Mouse (Mus musculus): Measurements from ENCODE around the gene Shq1.

Shq1 gene

DNA sequence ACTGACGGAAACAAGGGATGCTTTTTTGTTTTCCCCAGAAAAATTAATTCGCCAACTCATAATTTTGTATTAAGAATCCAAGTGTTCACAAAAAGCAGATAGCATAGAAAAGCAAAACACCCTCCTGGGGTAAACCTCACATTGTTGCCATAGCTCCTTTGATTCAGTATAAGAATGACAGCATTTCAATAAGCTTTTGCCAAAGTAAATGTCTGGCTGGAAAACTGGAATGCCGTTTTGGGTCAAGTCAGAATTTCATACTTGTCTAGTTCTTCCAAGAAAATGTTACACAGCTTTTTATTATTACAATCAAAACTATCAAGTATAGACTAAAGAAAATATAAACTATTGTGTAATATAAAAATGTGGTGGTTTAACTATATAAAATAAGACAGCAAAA is 61.7 kb downstream of the Shq1 start:
- in situ Hi-C loops (cut with MboI; ENCODE audit: low sequenced_read_pairs), result no loop called here

DNA sequence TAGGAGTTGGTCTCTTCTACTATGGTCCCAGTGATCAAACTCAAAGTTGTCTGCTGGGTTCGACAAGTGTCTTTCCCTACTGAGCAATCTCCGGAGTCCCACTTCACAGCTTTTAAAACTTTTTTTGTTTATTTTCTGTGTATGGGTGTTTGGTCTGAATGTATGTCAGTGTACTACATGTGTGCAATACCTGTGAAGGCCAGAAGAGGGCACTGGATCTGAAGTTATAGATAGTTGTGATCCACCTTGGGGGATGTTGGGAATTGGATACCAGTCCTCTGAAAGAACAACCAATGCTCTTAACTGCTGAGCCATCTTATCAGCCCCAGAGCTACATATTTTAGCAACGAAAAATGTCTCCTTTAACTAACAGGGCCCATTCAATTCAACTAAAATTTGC is 62.5 kb downstream of the Shq1 start:
- in situ Hi-C loops (cut with MboI; ENCODE audit: low sequenced_read_pairs), result no loop called here

GRCm38 (mm10) chr6:100606805-100607204 is 64.2 kb downstream of the Shq1 start:
- in situ Hi-C loops (cut with MboI; ENCODE audit: low sequenced_read_pairs), result no loop called here

DNA sequence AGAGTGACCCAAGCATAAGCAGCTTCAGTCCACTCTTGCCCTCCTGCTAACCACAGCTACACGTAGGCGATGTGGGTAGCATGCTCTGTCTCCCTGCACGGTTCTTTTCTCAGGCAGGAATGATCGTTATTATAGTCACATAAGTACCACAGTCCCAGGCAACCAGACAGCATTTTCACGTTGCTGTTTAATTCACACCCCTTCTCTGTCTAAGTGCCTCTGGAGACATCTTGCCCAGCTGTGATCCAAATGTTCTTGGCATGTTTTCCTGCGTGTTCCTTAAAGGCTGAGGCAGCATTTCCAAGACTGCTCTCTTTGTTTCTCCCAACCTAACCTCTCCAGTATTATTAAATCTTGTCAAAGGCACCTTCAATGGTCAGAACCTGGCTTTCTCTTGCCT is 67.3 kb downstream of the Shq1 start:
- in situ Hi-C loops (cut with MboI; ENCODE audit: low sequenced_read_pairs), result no loop called here

GRCm38 (mm10) chr6:100601634-100602033 is 69.3 kb downstream of the Shq1 start:
- in situ Hi-C loops (cut with MboI; ENCODE audit: low sequenced_read_pairs), result no loop called here

GRCm38 (mm10) chr6:100593857-100594256 is 77.1 kb downstream of the Shq1 start:
- in situ Hi-C loops (cut with MboI; ENCODE audit: low sequenced_read_pairs), result no loop called here

GRCm38 (mm10) chr6:100592991-100593390 is 78.0 kb downstream of the Shq1 start:
- in situ Hi-C loops (cut with MboI; ENCODE audit: low sequenced_read_pairs), result no loop called here

- in situ Hi-C loops (cut with MboI; ENCODE audit: low sequenced_read_pairs), result no loop called here
These were observed 80.4 kb downstream of the Shq1 start for GRCm38 (mm10) chr6:100590602-100591001.

- in situ Hi-C loops (cut with MboI; ENCODE audit: low sequenced_read_pairs), result no loop called here
These were observed 82.1 kb downstream of the Shq1 start for GRCm38 (mm10) chr6:100588876-100589275.

- in situ Hi-C loops (cut with MboI; ENCODE audit: low sequenced_read_pairs), result no loop called here
These were observed 84.2 kb downstream of the Shq1 start for GRCm38 (mm10) chr6:100586758-100587157.

DNA sequence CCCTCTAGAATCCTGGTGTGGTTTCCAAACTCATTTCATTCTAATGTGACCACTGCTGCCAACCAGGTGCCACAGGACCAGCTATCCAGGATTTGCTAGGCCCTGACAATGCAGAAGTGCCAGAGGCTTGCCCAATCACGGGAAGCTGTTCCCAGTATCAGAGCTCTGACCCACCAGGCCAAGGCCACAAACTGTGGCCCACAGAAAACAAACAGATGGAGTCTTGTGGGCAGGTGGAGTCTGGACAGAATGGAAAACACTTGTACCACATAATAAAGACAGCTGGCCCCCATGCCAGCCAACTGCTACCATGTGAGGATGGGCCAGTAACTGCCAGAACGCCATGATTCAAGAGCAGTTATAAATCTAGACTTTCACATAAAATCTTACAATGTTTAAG is 89.0 kb downstream of the Shq1 start:
- in situ Hi-C loops (cut with MboI; ENCODE audit: low sequenced_read_pairs), result no loop called here

DNA sequence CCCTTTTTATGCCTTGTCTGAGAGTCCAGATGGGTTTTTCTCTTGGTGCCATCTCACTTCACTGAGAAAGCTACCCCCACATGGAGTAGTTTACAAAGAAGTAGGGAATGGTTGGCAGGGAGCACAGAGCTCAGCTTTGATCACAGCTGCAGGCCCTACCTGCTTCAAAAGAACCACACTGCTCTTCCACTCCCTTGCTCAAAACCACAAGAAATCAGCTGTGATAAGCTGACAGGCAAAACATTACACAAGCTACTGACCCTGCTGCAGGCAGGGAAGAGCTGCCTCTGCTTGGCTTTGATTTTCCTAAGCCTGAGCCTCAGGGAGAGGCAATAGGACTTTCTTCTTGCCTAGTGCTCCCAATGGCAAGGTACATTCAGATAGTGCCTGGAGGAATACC is 89.9 kb downstream of the Shq1 start:
- in situ Hi-C loops (cut with MboI; ENCODE audit: low sequenced_read_pairs), result no loop called here

GRCm38 (mm10) chr6:100577590-100577989 is 93.4 kb downstream of the Shq1 start:
- in situ Hi-C loops (cut with MboI; ENCODE audit: low sequenced_read_pairs), result no loop called here

GRCm38 (mm10) chr6:100576171-100576570 is 94.8 kb downstream of the Shq1 start:
- in situ Hi-C loops (cut with MboI; ENCODE audit: low sequenced_read_pairs), result no loop called here

- in situ Hi-C loops (cut with MboI; ENCODE audit: low sequenced_read_pairs), result no loop called here
These were observed 104.2 kb downstream of the Shq1 start for GRCm38 (mm10) chr6:100566774-100567173.

DNA sequence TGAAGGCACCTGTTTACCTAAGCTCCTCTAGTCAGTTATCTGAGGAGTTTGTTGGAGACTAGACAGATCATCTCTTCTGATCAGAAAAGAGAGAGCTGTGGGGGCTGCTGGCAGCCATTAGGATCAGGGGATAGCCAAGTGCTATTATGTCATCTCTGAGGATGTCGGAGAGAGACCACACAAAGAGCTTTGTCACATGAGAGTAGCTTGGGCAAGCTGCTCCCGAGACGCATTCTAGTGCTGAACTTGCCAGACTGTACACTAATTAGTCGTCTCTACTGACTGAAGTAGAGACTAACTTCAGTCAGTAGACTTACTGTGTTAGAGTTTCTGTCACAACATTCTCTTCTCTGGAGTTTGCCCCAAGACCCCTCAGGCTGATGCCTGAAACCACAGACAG is 106.4 kb downstream of the Shq1 start:
- in situ Hi-C loops (cut with MboI; ENCODE audit: low sequenced_read_pairs), result no loop called here

GRCm38 (mm10) chr6:100563552-100564341 is 107.2 kb downstream of the Shq1 start:
- in situ Hi-C loops (cut with MboI; ENCODE audit: low sequenced_read_pairs), result no loop called here

GRCm38 (mm10) chr6:100562719-100563551 is 108.0 kb downstream of the Shq1 start:
- in situ Hi-C loops (cut with MboI; ENCODE audit: low sequenced_read_pairs), result no loop called here

- in situ Hi-C loops (cut with MboI; ENCODE audit: low sequenced_read_pairs), result no loop called here
These were observed 112.9 kb downstream of the Shq1 start for GRCm38 (mm10) chr6:100558057-100558456.

DNA sequence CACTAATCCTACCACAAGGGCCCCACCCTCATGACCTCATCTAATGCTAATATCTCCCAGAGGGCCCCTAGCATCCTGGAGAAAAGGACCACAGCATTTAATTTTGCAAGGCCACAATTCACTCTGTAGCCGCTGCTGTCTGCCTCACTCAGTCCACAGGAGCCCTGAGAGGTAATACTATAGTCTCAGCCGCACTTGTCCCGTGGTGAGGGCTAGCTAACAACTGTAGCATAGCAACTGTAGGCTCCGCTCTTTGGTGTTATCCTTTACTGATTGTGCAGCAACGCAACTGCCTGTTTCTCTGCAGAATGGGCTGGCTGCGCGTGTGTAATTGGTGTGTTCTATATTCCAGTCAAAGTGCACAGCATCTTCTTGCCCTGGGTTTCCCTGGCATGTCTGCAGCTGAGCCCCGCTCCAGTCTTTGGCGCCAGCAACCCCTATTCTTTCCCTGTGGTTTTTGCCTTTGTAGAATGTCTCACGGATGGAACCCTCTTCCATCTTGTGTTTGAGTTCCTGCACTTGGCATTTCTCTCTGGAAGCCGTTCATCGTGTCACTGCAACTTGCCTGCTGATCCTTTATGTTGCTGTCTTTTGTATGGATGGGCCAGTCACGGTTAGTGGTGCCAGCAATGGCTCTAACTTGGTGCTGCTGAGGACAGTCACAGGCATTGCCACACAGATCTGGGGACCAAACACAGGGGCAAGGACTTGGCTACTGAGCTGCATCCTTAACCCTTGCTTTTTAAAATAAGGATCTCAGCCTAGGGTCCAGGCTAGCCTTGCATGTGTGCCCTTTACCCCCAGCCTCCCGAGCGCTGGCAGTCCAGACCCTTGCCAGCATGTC is 128.6 kb downstream of the Shq1 start:
- in situ Hi-C loops (cut with MboI; ENCODE audit: low sequenced_read_pairs), result no loop called here

GRCm38 (mm10) chr6:100539698-100540097 is 131.3 kb downstream of the Shq1 start:
- in situ Hi-C loops (cut with MboI; ENCODE audit: low sequenced_read_pairs), result no loop called here
